Mouse (Mus musculus): ENCODE data around the gene Lmf1.

- TF ChIP-seq CTCF (conservative IDR thresholded peaks at IDR 0.05; ENCODE audit: low read length) (no peak), POU5F1 (IDR thresholded peaks at IDR 0.05; ENCODE audit: borderline replicate concordance, low read length) (no peak)
Observed at GRCm38 (mm10) chr17:25550020-25550419, 28.9 kb upstream of the Lmf1 start.

Data from E14TG2a.4 (cell line).